8 mouse cellular contexts compared by ENCODE assay signal in genomic region chr8:120289191-120289590, GRCm38 (mm10).
DNase-seq lines count a peak whose midpoint lies in the region; ATAC-seq and TF ChIP-seq lines count a peak whose summit lies in the region.

No protein-coding gene starts in this region.

- intact Hi-C loops in left cerebral cortex, adult 2 months (cut with DNase I), result no loop called here
- intact Hi-C loops in left cerebral cortex, postnatal 4 days (cut with DNase I), result loop anchor here (10.0 kb wide), 1 partner anchor 246 kb away; no protein-coding TSS in a partner anchor

- H3K27me3 ChIP-seq in embryonic facial prominence, embryonic 10.5 days (replicated peaks; ENCODE audit: low read depth, poor library complexity, severe bottlenecking), result peaks cover 39% of the 10 kb centered on the region; the same call in 1 of the 2 replicates
- peaks cover 6% of the 10 kb centered on the region; the same call in 1 of the 2 replicates for H3K27me3 ChIP-seq in forebrain, embryonic 12.5 days
- no peaks in the 10 kb centered on the region for H3K27me3 ChIP-seq in liver, embryonic 13.5 days

- no peaks in the 10 kb centered on the region for H3K9me3 ChIP-seq in embryonic facial prominence, embryonic 10.5 days
- no peaks in the 10 kb centered on the region for H3K9me3 ChIP-seq in forebrain, embryonic 12.5 days
- H3K9me3 ChIP-seq in liver, embryonic 13.5 days (replicated peaks), result no peaks in the 10 kb centered on the region

- 85% methylated on average over 7 of the region's 7 CpGs for WGBS in embryonic facial prominence, embryonic 10.5 days
- 83% methylated on average over 7 of the region's 7 CpGs for WGBS in forebrain, embryonic 12.5 days
- WGBS in liver, embryonic 13.5 days (ENCODE audit: insufficient replicate concordance), result 75% methylated on average over 7 of the region's 7 CpGs

- H3K36me3 ChIP-seq in embryonic facial prominence, embryonic 10.5 days (replicated peaks), result no peaks in the 10 kb centered on the region
- no peaks in the 10 kb centered on the region for H3K36me3 ChIP-seq in forebrain, embryonic 12.5 days (replicated peaks)
- no peaks in the 10 kb centered on the region for H3K36me3 ChIP-seq in liver, embryonic 13.5 days

- ATAC-seq in forebrain, embryonic 12.5 days (ENCODE audit: low FRiP score), result no peak
- ATAC-seq in liver, embryonic 13.5 days (ENCODE audit: low read depth), result no peak

- DNase-seq in left cerebral cortex, adult 2 months (ENCODE audit: extremely low spot score in 1 of 2, low spot score in 2 of 2), result no peak
- no peak for DNase-seq in left cerebral cortex, postnatal 4 days
- no peak for DNase-seq in embryonic facial prominence, embryonic 10.5 days (ENCODE audit: low spot score)
- no peak for DNase-seq in liver, embryonic 13.5 days
- DNase-seq in thymus, postnatal 0 days (ENCODE audit: low spot score), result no peak
- DNase-seq in left cerebral cortex, adult 11 months (ENCODE audit: low spot score), result no peak
- DNase-seq in Muller cell, postnatal 12 days (ENCODE audit: inconsistent ontology term), result no peak

- no peak overlapping the region for H3K4me3 ChIP-seq in left cerebral cortex, adult 2 months
- no peak overlapping the region; the same call in 1 of the 2 replicates for H3K4me3 ChIP-seq in embryonic facial prominence, embryonic 10.5 days
- no peak overlapping the region for H3K4me3 ChIP-seq in forebrain, embryonic 12.5 days (replicated peaks)
- H3K4me3 ChIP-seq in liver, embryonic 13.5 days (replicated peaks), result no peak overlapping the region

- H3K27ac ChIP-seq in left cerebral cortex, adult 2 months, result peak overlapping the region; percentile 58
- peak overlapping the region; percentile 79 for H3K27ac ChIP-seq in embryonic facial prominence, embryonic 10.5 days (replicated peaks)
- peak overlapping the region; percentile 59; the same call in 1 of the 2 replicates for H3K27ac ChIP-seq in forebrain, embryonic 12.5 days
- peak overlapping the region; percentile 100 for H3K27ac ChIP-seq in liver, embryonic 13.5 days

- no peak for TF ChIP-seq CTCF in left cerebral cortex, adult 2 months (IDR thresholded peaks at IDR 0.05)

- H3K9ac ChIP-seq in forebrain, embryonic 12.5 days, result 0 out of 2 replicates have a peak overlapping the region, but pooled peaks have one; percentile 21
- peak overlapping the region; percentile 91 for H3K9ac ChIP-seq in liver, embryonic 13.5 days

- H3K4me2 ChIP-seq in forebrain, embryonic 12.5 days, result no peak overlapping the region
- H3K4me2 ChIP-seq in liver, embryonic 13.5 days, result peak overlapping the region; percentile 87

- H3K4me1 ChIP-seq in embryonic facial prominence, embryonic 10.5 days, result peaks cover 89% of the 10 kb centered on the region
- peaks cover 86% of the 10 kb centered on the region for H3K4me1 ChIP-seq in forebrain, embryonic 12.5 days
- H3K4me1 ChIP-seq in liver, embryonic 13.5 days (replicated peaks), result peaks cover 85% of the 10 kb centered on the region
